Mouse (Mus musculus) liver, postnatal 0 days (tissue): ENCODE measurements around the gene Trim46.

ENCODE experiments used
- CTCF ChIP-seq: sonication (generic); IDR thresholded peaks from 2 replicates; pipeline ENCODE4 v1.5.1; 2016; ENCODE audit warnings: antibody characterized with exemption, low read depth
- EP300 ChIP-seq: IDR thresholded peaks from 2 replicates; pipeline ENCODE4 v1.6.1; 2016; ENCODE audit warnings: antibody characterized with exemption, low read depth, mild to moderate bottlenecking

- TF ChIP-seq CTCF (no peak), EP300 (no peak)
Observed at GRCm38 (mm10) chr3:89225321-89225815, 20.7 kb downstream of the Trim46 start.
